Mouse (Mus musculus) ovary, postnatal 14 days (tissue): ENCODE results near the gene D330045A20Rik.
"Not testable (repeated sequence)": the region's sequence is repeated elsewhere in the genome, so short reads cannot be mapped to it uniquely, and the experiment has no call there.

ENCODE experiments used
- DNase-seq: peaks from one replicate; pipeline ENCODE4 v3.0.0; 2022; ENCODE audit warnings: low spot score

The D330045A20Rik gene

GRCm38 (mm10) chrX:139578649-139579278 lies 98.6 kb downstream of the D330045A20Rik start:
- no peak for DNase-seq

- DNase-seq = no peak
Measured at GRCm38 (mm10) chrX:139583616-139584015, 103.4 kb downstream of the D330045A20Rik start.

- DNase-seq = not testable (repeated sequence)
Measured at GRCm38 (mm10) chrX:139586676-139587075, 106.5 kb downstream of the D330045A20Rik start.

GRCm38 (mm10) chrX:139596404-139596803 lies 116.2 kb downstream of the D330045A20Rik start:
- DNase-seq = no peak
